Mouse (Mus musculus) retina, postnatal 7 days (tissue): ENCODE measurements around the gene Tyk2.
A peak's percentile ranks its signal among the peaks of the same experiment; 100 is the strongest.

Experiments
- DNase-seq: peaks from one replicate; pipeline ENCODE4 v3.0.0-alpha.2; 2012; ENCODE audit warnings: low read depth, low spot score

Gene Tyk2

GRCm38 (mm10) chr9:21131059-21131956 is at the start of gene Tyk2:
Tyk2 (minus strand) TSS chr9:21131243.
- DNase-seq: peak; percentile 83

GRCm38 (mm10) chr9:21180841-21181240 is 49.8 kb upstream of the Tyk2 start:
- no peak for DNase-seq

GRCm38 (mm10) chr9:21180402-21180801 is 49.4 kb upstream of the Tyk2 start:
- DNase-seq: no peak

- no peak for DNase-seq
Observed at GRCm38 (mm10) chr9:21172364-21172763, 41.3 kb upstream of the Tyk2 start.

GRCm38 (mm10) chr9:21169157-21169556 is 38.1 kb upstream of the Tyk2 start:
- no peak for DNase-seq

DNA sequence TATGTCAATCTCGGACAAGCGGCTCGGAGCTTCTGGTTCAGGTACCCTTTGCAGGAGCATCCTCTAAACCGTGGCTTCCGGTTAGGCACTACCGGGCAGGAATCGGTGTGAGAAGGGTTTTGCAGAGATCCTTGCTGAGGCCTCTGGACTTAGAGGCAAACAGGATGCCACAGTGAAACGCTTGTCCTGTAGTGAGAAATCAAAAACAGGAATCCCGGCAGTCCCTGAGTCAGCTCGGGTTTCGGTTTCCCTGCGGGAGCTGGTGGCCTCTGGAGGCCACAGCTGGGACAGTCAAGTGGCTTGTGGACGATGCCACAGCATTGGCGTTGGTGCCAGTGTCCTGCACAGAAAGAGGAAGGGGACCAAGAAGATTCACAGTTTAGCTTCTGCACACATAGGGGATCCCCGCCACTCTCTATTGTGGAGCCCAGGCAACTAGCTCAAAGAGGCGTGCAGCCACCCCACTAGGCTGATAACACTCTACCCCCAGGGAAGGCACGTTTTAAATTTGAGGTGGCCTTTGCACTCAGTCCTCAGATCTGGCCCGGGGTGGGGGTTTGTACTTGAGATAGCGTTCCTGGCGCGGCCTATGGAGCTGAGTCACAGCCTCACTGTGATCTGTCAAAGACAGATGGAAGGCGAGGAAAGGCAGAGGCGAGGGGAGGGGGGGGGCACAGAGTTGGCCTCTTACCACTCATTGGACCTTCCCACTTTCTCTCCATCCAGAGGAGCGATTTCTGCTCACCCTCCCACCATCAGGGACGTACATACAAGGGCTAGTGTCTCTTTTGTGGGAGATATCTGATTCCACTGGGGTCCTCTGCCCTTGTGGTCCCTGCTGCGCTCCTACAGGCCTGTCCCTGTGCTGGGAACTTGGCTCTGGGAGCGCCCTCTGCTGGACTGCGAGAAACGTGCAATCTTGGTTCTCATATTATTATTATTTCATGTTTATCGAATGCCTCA is 37.4 kb upstream of the Tyk2 start:
- DNase-seq: no peak

GRCm38 (mm10) chr9:21167140-21168097 is 36.4 kb upstream of the Tyk2 start:
- no peak for DNase-seq

DNA sequence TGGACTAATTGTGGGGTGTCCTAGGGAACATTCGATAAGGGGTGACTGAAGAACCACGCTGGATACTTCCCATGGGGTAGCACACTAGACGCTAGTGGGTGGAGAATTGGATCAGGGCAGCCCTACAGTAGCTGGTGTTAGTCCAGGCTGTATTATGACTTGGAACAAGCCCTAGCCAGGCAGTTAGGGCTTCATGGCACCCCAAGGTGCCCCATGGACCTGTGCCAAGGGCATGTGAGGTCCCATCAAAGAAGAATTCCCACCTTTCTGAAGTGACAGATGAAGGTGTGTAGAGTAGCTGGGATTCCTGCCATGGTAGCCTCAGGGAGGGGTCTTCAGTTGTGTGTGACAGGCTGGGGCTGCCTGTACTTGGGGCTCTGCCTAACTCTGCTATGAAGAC is 35.5 kb upstream of the Tyk2 start:
- DNase-seq: no peak

- no peak for DNase-seq
Observed at GRCm38 (mm10) chr9:21165952-21166451, 35.0 kb upstream of the Tyk2 start.

DNA sequence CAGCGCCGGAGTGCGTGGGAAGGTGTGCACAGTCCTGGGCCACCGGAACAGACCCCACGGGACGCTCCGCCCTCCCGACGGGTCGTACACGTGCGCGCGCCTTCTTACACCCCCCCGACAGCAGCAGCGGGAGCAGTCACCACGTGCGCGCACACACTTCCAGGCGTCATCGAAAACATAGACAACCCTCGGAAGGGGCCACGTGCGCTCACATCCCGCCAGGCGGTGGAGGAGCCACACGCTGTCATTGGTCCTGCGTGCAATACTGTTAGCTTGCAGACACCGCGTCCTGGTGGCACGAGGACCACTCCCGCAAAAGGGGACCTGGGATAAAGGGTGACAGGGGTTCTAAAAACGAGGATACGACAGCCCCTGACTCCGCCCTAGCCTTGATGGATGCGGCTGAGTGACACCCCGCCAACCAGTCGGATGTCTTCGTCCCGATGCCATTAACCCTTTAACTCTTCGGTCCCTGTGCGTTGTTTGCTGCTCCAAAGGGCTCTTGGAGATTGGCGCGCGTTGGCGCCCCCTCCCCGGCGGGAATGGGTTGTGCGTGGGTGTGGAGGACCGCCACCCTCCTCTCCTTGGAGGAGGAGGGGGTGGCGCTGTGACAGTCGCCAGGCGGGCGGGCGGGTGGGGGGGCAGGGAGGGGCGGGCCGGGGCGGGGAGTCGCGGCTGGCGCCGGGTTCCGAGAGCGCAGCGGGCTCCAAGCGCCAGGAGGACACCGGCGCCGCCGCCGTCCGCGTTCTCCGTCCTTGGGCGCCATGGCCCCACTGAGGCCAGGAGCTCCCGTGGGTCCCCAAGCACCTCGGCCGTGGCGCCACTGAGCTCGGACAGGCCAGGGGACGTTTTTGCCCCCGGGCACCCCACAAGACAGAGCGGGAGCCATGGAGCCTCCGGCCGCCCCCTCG is 34.3 kb upstream of the Tyk2 start, which contains the start of gene Pde4a:
Gene Pde4a, plus strand, starts transcription at position 674 of the 911 bp plus-strand sequence.
- DNase-seq: no peak

GRCm38 (mm10) chr9:21164072-21164471 is 33.0 kb upstream of the Tyk2 start:
- no peak for DNase-seq

- no peak for DNase-seq
Observed at GRCm38 (mm10) chr9:21163086-21164050, 32.3 kb upstream of the Tyk2 start.

DNA sequence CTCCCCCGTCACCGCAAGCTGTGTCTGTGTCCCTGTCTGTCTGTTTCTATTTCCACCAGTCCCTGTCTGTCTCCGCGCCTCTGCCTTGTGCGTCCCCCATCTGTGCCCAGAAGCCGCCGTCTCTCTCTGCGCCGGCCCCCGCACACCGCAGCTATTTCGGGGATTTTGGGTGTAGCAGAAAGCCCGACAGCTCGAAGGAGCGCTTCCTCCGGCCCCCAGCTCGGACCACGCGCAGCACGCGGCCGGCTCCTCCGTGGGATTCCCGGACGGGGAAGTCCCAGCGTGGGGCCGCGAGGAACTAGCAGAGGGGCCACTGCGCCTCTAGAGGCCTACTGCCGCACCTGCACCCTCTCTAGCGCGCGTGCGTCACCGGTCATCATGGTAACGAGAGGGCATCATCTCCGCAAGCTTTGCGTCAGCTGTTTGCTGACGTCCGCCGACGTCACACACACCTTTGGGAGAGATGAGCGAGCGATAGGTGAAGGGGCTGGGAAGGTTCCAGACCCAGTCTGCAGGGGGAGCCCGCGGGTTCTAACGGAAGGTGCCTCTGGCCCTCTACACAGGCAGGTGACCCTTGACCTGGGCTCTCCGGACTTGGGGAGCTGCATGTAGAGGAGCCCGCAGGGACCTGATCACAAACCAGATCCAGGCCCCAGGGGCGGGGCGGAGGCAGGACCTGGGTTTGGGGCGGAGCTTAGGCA is 30.3 kb upstream of the Tyk2 start:
- peak; percentile 86 for DNase-seq

DNA sequence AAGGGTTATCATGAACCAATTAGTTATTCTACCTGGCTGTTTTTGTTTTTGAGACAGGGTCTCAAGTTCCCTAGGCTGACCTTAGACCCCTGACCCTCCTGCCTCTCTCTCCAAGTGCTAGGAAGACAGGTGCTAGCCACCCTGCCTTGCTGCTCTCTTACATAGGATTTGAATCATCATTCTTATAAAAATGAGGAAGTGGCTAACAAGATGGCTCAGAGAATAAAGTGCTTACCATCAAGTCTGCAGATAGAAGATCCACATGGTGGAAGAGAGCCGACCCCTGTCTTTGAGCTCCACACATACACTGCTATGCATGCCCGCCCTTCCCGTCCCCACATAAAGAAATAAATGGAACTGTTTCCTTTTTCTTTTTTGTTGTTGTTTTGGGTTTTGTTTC is 23.7 kb upstream of the Tyk2 start:
- DNase-seq: no peak

DNA sequence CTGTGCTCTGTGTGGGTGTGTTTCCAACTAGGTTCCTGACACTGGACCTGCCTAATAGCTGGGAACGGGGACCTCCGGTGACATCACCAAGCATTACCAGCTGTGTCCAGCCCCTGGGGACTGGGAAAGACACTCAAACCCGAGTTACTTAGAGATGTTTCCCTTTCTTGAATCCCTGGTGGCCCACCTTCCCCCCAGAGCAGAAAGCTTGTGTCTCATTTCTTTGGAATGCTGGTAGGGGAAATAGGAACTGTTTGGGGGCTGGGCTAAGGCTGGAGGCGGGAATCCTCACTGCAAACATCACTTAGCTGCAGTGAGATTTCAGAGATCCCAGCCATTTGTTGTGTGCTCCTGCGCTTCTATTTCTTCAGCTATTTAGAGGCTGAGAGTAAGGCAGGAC is 22.8 kb upstream of the Tyk2 start:
- DNase-seq: no peak

- no peak for DNase-seq
Observed at GRCm38 (mm10) chr9:21153331-21153730, 22.3 kb upstream of the Tyk2 start.

GRCm38 (mm10) chr9:21152715-21153114 is 21.7 kb upstream of the Tyk2 start:
- no peak for DNase-seq
